Comparison of ENCODE assay signal across 8 mouse cellular contexts in the genomic region with DNA sequence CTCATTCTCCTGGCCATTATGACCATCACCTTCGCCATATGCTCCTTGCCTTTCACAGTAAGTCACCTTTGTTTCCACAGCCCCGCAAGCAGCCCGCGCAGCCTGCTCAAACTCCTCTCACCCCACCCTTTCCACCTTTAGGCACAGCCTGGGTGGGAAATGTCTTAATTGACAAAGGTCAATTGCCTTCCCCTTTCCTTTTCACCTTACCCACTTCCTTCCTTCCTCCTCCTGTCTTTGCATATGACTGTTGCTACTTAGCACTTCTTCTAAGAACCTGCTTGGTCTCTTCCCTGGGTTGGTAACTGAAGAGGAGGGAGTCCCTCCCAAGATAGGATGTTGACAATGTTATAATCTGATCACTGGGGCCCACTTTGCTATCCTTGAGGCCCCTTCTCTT. TPM values are rescaled to one million over a fixed set of nuclear protein-coding genes. Genes with fewer than 3 reads are reported as not detected.
DNase-seq lines count a peak whose midpoint lies in the region; ATAC-seq lines count a peak whose summit lies in the region.

No protein-coding gene starts in this region.

- peak overlapping the region; percentile 61 for H3K4me3 ChIP-seq in heart, embryonic 10.5 days
- H3K4me3 ChIP-seq in macrophage (ENCODE audit: inconsistent target) = peak overlapping the region; percentile 73

- no peak overlapping the region for H3K27ac ChIP-seq in heart, embryonic 10.5 days
- peak overlapping the region; percentile 83 for H3K27ac ChIP-seq in macrophage

- DNase-seq in heart, embryonic 10.5 days (ENCODE audit: low spot score) = no peak
- no peak for DNase-seq in heart, postnatal 4 days
- peak; percentile 59 for DNase-seq in CD4-positive, CD25-positive, alpha-beta regulatory T cell, adult 2 months (ENCODE audit: low read depth, low spot score)
- no peak for DNase-seq in cerebellum, adult 11 months
- no peak for DNase-seq in gastrocnemius, postnatal 36 days
- no peak for DNase-seq in layer of hippocampus, postnatal 10 days (ENCODE audit: low spot score in 2 of 2)

- intact Hi-C loops in gastrocnemius, postnatal 36 days (cut with DNase I) = no loop called here

- 15% methylated on average over 4 of the region's 4 CpGs for WGBS in heart, embryonic 10.5 days
- 57% methylated on average over 4 of the region's 4 CpGs for WGBS in macrophage (ENCODE audit: missing documents)

- H3K4me1 ChIP-seq in heart, embryonic 10.5 days = peaks cover 16% of the 10 kb centered on the region

- peak; percentile 26 for ATAC-seq in granulocyte monocyte progenitor cell, adult 5-6 weeks (replicated peaks; ENCODE audit: poor library complexity, severe bottlenecking)

- no peaks in the 10 kb centered on the region for H3K36me3 ChIP-seq in heart, embryonic 10.5 days
- no peaks in the 10 kb centered on the region for H3K36me3 ChIP-seq in macrophage (ENCODE audit: inconsistent target)

- no peaks in the 10 kb centered on the region for H3K9me3 ChIP-seq in heart, embryonic 10.5 days

- peaks cover 33% of the 10 kb centered on the region for H3K27me3 ChIP-seq in heart, embryonic 10.5 days (ENCODE audit: insufficient read depth, poor library complexity, severe bottlenecking)

- H3K79me2 ChIP-seq in macrophage (ENCODE audit: inconsistent target) = peaks cover 20% of the 10 kb centered on the region; the same call in 1 of the 2 replicates

RNA-seq across cellular contexts. Expression of gene Ptger2, which starts 1.8 kb away (rescaled TPM):
- 0.05 TPM in 1 of 2 replicates, not detected in the other for polyA plus RNA-seq in heart, embryonic 10.5 days (2016; fragmentation: Nextera tagmentation; extraction: Ambion mirVana)
- under 1 TPM; 0.14 to 0.17 TPM for total RNA-seq in heart, postnatal 4 days (2021)
- total RNA-seq in granulocyte monocyte progenitor cell, adult 5-6 weeks (2014; fragmentation: Nextera tagmentation) = 5.2 and 5.4 TPM in 2 replicates
- total RNA-seq in granulocyte monocyte progenitor cell, adult 5-6 weeks (2017) = 3.1 and 3.5 TPM in 2 replicates
- total RNA-seq in macrophage (2018; cell fraction: chromatin; rRNA removed) = 10 to 100 TPM in 15 of 26 experiments, 1 to 10 TPM in 11; 1.9 to 32.8 (median 11.7) TPM
- 1 to 10 TPM; 1.6 to 6.0 (median 3.3) TPM for total RNA-seq in macrophage (2018; cell fraction: cytosol; rRNA removed)
- total RNA-seq in macrophage (2018; cell fraction: nucleus; rRNA removed) = 10 to 100 TPM in 20 of 26 experiments, 1 to 10 TPM in 6; 3.7 to 62.5 (median 16.6) TPM
- polyA plus RNA-seq in macrophage (2018) = 2.1 to 3.0 TPM (median 2.4 TPM) in 3 replicates
- total RNA-seq in gastrocnemius, postnatal 36 days (2021) = under 1 TPM; 0.07 to 0.08 TPM
- under 1 TPM; 0.21 to 0.38 TPM for total RNA-seq in layer of hippocampus, postnatal 10 days (2021)
